Mouse (Mus musculus): Measurements from ENCODE around the gene Cchcr1.

The Cchcr1 gene

GRCm38 (mm10) chr17:35509284-35509683 is 7.6 kb upstream of the Cchcr1 start:
- in situ Hi-C loops (cut with MboI; ENCODE audit: low pct_unique_long_range_greater_than_20kb in 1 of 2, low sequenced_read_pairs in 2 of 2, unreplicated experiment in 1 of 2), result loop anchor here in 1 of 2 experiments (25.0 kb wide), 1 partner anchor 1478 kb away; the partner anchor contains the start of genes 2410137M14Rik and H2-M5

- in situ Hi-C loops (cut with MboI; ENCODE audit: low pct_unique_long_range_greater_than_20kb in 1 of 2, low sequenced_read_pairs in 2 of 2, unreplicated experiment in 1 of 2), result loop anchor here in 1 of 2 experiments (25.0 kb wide), 1 partner anchor 1474 kb away; the partner anchor contains the start of genes 2410137M14Rik and H2-M5
Measured at GRCm38 (mm10) chr17:35512916-35513626, 3.8 kb upstream of the Cchcr1 start.

GRCm38 (mm10) chr17:35513886-35514285 is 3.0 kb upstream of the Cchcr1 start:
- in situ Hi-C loops (cut with MboI; ENCODE audit: low pct_unique_long_range_greater_than_20kb in 1 of 2, low sequenced_read_pairs in 2 of 2, unreplicated experiment in 1 of 2), result loop anchor here in 1 of 2 experiments (25.0 kb wide), 1 partner anchor 1473 kb away; the partner anchor contains the start of genes 2410137M14Rik and H2-M5

GRCm38 (mm10) chr17:35514756-35515155 is 2.1 kb upstream of the Cchcr1 start:
- in situ Hi-C loops (cut with MboI; ENCODE audit: low pct_unique_long_range_greater_than_20kb in 1 of 2, low sequenced_read_pairs in 2 of 2, unreplicated experiment in 1 of 2), result loop anchor here in 1 of 2 experiments (25.0 kb wide), 1 partner anchor 1473 kb away; the partner anchor contains the start of genes 2410137M14Rik and H2-M5

- in situ Hi-C loops (cut with MboI; ENCODE audit: low pct_unique_long_range_greater_than_20kb in 1 of 2, low sequenced_read_pairs in 2 of 2, unreplicated experiment in 1 of 2), result loop anchor here in 1 of 2 experiments (25.0 kb wide), 1 partner anchor 1471 kb away; the partner anchor contains the start of genes 2410137M14Rik and H2-M5
Measured at GRCm38 (mm10) chr17:35515911-35516640, 824 bp upstream of the Cchcr1 start.

- in situ Hi-C loops (cut with MboI; ENCODE audit: low pct_unique_long_range_greater_than_20kb in 1 of 2, low sequenced_read_pairs in 2 of 2, unreplicated experiment in 1 of 2), result loop anchor here in 1 of 2 experiments (25.0 kb wide), 1 partner anchor 1470 kb away; the partner anchor contains the start of genes 2410137M14Rik and H2-M5
Measured at GRCm38 (mm10) chr17:35517526-35517925, 626 bp downstream of the Cchcr1 start.

GRCm38 (mm10) chr17:35524354-35524753 is 7.5 kb downstream of the Cchcr1 start:
- in situ Hi-C loops (cut with MboI; ENCODE audit: low pct_unique_long_range_greater_than_20kb in 1 of 2, low sequenced_read_pairs in 2 of 2, unreplicated experiment in 1 of 2), result loop anchor here in 1 of 2 experiments (25.0 kb wide), 1 partner anchor 1463 kb away; the partner anchor contains the start of genes 2410137M14Rik and H2-M5

GRCm38 (mm10) chr17:35526644-35527043 is 9.7 kb downstream of the Cchcr1 start:
- in situ Hi-C loops (cut with MboI; ENCODE audit: low pct_unique_long_range_greater_than_20kb in 1 of 2, low sequenced_read_pairs in 2 of 2, unreplicated experiment in 1 of 2), result no loop called here

- in situ Hi-C loops (cut with MboI; ENCODE audit: low pct_unique_long_range_greater_than_20kb in 1 of 2, low sequenced_read_pairs in 2 of 2, unreplicated experiment in 1 of 2), result no loop called here
Measured at GRCm38 (mm10) chr17:35532360-35532759, 15.5 kb downstream of the Cchcr1 start.

- in situ Hi-C loops (cut with MboI; ENCODE audit: low pct_unique_long_range_greater_than_20kb in 1 of 2, low sequenced_read_pairs in 2 of 2, unreplicated experiment in 1 of 2), result no loop called here
Measured at GRCm38 (mm10) chr17:35532901-35533300, 16.0 kb downstream of the Cchcr1 start, which contains the start of gene Psors1c2. TSS of gene Psors1c2 (plus strand) at chr17:35533201.

GRCm38 (mm10) chr17:35534343-35534742 is 17.4 kb downstream of the Cchcr1 start:
- in situ Hi-C loops (cut with MboI; ENCODE audit: low pct_unique_long_range_greater_than_20kb in 1 of 2, low sequenced_read_pairs in 2 of 2, unreplicated experiment in 1 of 2), result no loop called here

GRCm38 (mm10) chr17:35537421-35537820 is 20.5 kb downstream of the Cchcr1 start:
- in situ Hi-C loops (cut with MboI; ENCODE audit: low pct_unique_long_range_greater_than_20kb in 1 of 2, low sequenced_read_pairs in 2 of 2, unreplicated experiment in 1 of 2), result no loop called here

- in situ Hi-C loops (cut with MboI; ENCODE audit: low pct_unique_long_range_greater_than_20kb in 1 of 2, low sequenced_read_pairs in 2 of 2, unreplicated experiment in 1 of 2), result no loop called here
Measured at GRCm38 (mm10) chr17:35538476-35538875, 21.6 kb downstream of the Cchcr1 start.

- in situ Hi-C loops (cut with MboI; ENCODE audit: low pct_unique_long_range_greater_than_20kb in 1 of 2, low sequenced_read_pairs in 2 of 2, unreplicated experiment in 1 of 2), result no loop called here
Measured at GRCm38 (mm10) chr17:35539540-35539939, 22.6 kb downstream of the Cchcr1 start.

GRCm38 (mm10) chr17:35542761-35543411 is 26.0 kb downstream of the Cchcr1 start:
- in situ Hi-C loops (cut with MboI; ENCODE audit: low pct_unique_long_range_greater_than_20kb in 1 of 2, low sequenced_read_pairs in 2 of 2, unreplicated experiment in 1 of 2), result no loop called here

GRCm38 (mm10) chr17:35543412-35543861 is 26.5 kb downstream of the Cchcr1 start:
- in situ Hi-C loops (cut with MboI; ENCODE audit: low pct_unique_long_range_greater_than_20kb in 1 of 2, low sequenced_read_pairs in 2 of 2, unreplicated experiment in 1 of 2), result no loop called here

GRCm38 (mm10) chr17:35544001-35544400 is 27.1 kb downstream of the Cchcr1 start:
- in situ Hi-C loops (cut with MboI; ENCODE audit: low pct_unique_long_range_greater_than_20kb in 1 of 2, low sequenced_read_pairs in 2 of 2, unreplicated experiment in 1 of 2), result no loop called here

- in situ Hi-C loops (cut with MboI; ENCODE audit: low pct_unique_long_range_greater_than_20kb in 1 of 2, low sequenced_read_pairs in 2 of 2, unreplicated experiment in 1 of 2), result no loop called here
Measured at GRCm38 (mm10) chr17:35544680-35545079, 27.8 kb downstream of the Cchcr1 start.

Measured in mouse embryonic stem cell (cell line).